Mouse (Mus musculus): ENCODE results near the gene Mitf.
A peak's percentile ranks its signal among the peaks of the same experiment; 100 is the strongest.

The Mitf gene

DNA sequence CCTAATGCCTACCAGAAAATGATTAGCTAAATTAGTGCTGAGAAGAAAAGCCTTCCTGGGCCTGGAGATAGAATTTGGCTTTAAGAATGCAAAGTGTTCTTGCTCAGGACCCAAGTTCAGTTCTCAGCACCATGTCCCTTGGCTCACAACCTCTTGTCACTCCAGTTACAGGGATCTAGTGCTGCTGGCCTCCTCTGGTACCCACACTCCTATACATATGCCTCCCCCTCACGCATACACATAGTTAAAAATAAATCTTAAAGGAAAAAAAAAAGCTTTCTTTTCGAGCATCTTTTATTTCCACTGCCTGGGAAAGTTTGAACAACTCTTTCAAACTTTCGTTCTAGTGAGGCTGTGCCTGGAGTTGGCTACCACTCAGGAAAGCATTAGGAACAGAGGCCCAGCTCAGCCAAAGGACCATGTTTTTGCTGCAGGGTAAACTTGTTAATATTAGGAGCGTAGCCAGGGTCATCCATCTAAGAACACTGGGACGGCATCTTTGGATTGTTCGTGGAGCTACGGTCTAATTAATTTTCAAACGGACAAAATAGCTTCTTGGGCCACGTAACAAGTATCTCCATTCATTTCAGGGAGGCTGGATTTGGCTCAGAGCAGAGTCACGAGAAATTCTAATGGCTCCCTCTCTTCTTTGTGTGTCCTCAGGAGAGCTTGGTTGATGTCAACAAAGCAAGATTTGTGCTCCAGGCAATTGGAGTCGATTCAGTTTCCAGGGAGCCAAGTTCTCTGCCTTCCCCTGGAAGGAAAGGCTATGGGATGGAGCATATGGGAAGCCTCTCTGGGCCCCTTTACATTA lies 239.7 kb downstream of the Mitf start:
- Histone ChIP-seq H3K36me3 (ENCODE audit: control insufficient read depth, insufficient read depth, low read length, poor library complexity, severe bottlenecking) (no peaks in the 10 kb centered on the region), H3K27me3 (ENCODE audit: control insufficient read depth, insufficient read depth, low read length, poor library complexity, severe bottlenecking) (no peaks in the 10 kb centered on the region)
- DNase-seq (ENCODE audit: low read depth, low spot score): no peak

DNA sequence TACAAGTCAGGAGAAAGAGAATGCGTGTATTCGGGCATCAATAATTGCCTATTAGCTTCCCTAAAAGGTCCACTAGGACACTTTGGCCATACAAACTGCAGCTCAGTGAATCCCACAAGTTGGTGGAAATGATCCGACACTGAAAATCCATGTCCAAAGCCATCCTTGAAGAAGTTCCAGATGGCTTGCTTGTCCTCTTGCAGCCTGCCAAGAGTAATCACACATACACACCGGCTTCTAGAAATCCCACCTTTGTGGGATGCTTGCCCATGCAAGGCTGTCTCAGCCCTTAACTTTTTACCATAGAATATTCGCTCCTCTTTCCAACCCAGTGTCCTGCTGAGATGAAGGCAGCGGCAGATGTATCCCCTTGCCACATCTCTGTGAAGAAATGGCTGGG lies 240.9 kb downstream of the Mitf start:
- no peak for DNase-seq (ENCODE audit: low read depth, low spot score)
- Histone ChIP-seq H3K36me3 (ENCODE audit: control insufficient read depth, insufficient read depth, low read length, poor library complexity, severe bottlenecking) (no peaks in the 10 kb centered on the region), H3K27me3 (ENCODE audit: control insufficient read depth, insufficient read depth, low read length, poor library complexity, severe bottlenecking) (no peaks in the 10 kb centered on the region)

DNA sequence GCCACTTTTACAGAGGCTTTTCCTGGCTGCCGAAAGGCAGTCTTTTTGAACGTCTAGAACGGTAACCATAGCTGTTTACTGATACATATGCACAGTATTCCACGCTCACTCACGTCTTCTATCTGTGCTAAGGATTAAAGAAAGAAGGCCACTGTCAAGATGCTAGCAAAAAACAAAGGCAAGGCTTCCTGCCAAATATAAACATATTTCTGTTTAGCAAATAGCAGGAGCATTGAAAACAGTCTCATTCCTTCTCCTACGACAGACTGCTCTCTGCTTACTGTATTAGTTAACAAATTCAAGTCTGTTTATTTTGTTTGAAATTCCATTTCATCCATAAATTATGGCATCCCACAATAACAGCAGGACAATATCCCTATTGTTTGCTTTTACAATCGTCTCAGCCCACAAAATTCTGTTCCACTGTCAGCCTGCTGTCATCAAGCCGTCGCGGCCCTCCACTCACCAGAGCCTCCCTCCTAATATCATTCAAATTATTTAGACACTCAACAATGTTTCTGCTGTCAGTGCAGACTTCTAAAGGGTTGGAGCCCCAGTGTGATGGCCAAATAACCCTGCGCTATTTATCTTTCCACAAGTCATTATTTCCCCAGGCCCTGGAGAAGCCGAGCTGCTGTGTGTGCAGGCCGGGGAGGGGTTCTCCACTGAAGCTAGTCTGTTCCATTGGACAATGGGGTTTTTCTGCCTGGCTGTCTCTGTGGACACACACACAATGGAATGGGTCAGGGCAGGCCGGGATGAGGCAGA lies 242.0 kb downstream of the Mitf start:
- DNase-seq (ENCODE audit: low read depth, low spot score): no peak
- no peaks in the 10 kb centered on the region for H3K36me3 ChIP-seq (ENCODE audit: control insufficient read depth, insufficient read depth, low read length, poor library complexity, severe bottlenecking)
- no peaks in the 10 kb centered on the region for H3K27me3 ChIP-seq (ENCODE audit: control insufficient read depth, insufficient read depth, low read length, poor library complexity, severe bottlenecking)

DNA sequence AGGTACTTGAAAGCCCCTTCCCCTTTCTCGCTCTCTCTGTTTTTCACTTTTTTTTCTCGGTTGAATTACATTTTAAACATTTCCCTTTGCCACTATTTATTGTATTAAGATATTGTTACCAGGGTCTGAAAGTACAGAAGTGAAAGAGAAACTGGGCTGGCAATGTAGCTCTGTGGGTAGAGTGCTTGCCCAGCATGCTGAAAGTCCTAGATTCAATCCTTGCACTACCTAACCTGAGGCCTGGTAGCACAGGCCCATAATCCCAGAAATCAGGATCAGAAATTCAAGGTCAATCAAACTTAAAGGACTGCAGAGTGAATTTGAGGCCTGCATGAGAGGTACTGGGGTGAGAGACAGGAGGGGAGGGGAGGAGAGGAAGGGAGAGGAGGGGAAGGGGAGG lies 242.7 kb downstream of the Mitf start:
- Histone ChIP-seq H3K36me3 (ENCODE audit: control insufficient read depth, insufficient read depth, low read length, poor library complexity, severe bottlenecking) (no peaks in the 10 kb centered on the region), H3K27me3 (ENCODE audit: control insufficient read depth, insufficient read depth, low read length, poor library complexity, severe bottlenecking) (no peaks in the 10 kb centered on the region)
- DNase-seq (ENCODE audit: low read depth, low spot score): no peak

DNA sequence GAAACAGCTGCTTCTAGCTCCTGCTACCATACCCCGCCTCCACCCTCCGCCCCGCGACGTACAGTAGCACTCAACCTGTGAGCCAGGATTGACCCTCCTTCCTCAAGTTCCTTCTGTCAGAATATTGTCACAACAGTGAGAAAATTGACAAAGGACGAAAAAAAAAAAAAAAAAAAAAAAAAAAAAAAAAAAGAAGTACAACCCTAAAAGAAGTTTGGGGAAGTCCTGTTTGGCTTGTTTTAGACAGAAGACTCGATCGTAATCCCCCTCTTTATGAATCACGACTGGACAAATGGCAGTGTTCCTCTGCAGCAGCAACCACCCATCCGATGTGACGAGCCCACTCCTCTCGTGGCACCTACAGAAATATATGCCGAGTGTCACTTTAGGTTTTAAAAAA lies 255.0 kb downstream of the Mitf start:
- no peak for DNase-seq (ENCODE audit: low read depth, low spot score)
- no peaks in the 10 kb centered on the region for H3K27me3 ChIP-seq (ENCODE audit: control insufficient read depth, insufficient read depth, low read length, poor library complexity, severe bottlenecking)
- no peaks in the 10 kb centered on the region for H3K36me3 ChIP-seq (ENCODE audit: control insufficient read depth, insufficient read depth, low read length, poor library complexity, severe bottlenecking)

DNA sequence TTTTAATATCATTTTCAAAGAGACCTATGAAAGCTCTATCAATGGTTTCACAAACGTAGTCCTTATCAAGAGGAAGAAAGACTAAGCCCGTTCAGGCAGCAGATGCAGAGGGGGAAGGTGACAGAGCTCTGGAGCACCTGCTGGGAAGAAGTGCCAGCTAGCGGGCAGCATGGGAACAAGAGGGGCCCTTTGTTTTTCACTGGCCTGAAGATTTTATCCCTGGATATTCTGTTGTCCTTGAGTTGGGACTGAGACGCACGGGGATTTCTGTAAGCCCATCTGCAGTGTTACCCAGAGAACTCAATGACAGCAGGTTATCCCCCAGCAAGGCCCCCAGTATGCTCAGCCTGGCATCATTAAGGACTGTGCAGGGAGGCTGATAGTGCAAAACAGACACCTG lies 258.1 kb downstream of the Mitf start:
- no peak for DNase-seq (ENCODE audit: low read depth, low spot score)
- no peaks in the 10 kb centered on the region for H3K27me3 ChIP-seq (ENCODE audit: control insufficient read depth, insufficient read depth, low read length, poor library complexity, severe bottlenecking)
- no peaks in the 10 kb centered on the region for H3K36me3 ChIP-seq (ENCODE audit: control insufficient read depth, insufficient read depth, low read length, poor library complexity, severe bottlenecking)

DNA sequence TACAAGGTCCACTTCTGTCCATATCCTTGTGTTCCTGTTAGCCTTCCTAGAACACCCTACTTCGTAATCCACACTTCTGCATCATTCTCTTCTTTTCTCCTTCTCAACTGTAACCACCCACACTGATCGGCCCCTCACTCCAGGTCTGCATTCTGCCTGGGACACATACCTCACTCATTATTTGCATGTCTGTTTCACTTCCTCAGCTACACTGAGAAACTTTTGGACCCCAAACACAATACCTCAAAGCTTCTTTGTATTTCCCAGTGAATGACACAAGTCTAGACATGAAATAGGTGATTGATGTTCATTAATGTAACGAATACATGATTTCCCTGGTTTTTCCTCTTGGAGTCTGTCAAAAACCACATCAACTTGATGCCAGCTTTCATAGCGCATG lies 259.6 kb downstream of the Mitf start:
- DNase-seq (ENCODE audit: low read depth, low spot score): peak; percentile 52
- no peaks in the 10 kb centered on the region for H3K36me3 ChIP-seq (ENCODE audit: control insufficient read depth, insufficient read depth, low read length, poor library complexity, severe bottlenecking)
- H3K27me3 ChIP-seq (ENCODE audit: control insufficient read depth, insufficient read depth, low read length, poor library complexity, severe bottlenecking): no peaks in the 10 kb centered on the region

Data from splenic B cell, adult 2 months (primary cell).